Mouse (Mus musculus): ENCODE measurements around the gene Hes7. TPM values are rescaled to one million over a fixed set of nuclear protein-coding genes. Genes with fewer than 3 reads are reported as not detected.

Hes7 gene
- polyA plus RNA-seq, 1 experiment: 0.19 TPM

DNA sequence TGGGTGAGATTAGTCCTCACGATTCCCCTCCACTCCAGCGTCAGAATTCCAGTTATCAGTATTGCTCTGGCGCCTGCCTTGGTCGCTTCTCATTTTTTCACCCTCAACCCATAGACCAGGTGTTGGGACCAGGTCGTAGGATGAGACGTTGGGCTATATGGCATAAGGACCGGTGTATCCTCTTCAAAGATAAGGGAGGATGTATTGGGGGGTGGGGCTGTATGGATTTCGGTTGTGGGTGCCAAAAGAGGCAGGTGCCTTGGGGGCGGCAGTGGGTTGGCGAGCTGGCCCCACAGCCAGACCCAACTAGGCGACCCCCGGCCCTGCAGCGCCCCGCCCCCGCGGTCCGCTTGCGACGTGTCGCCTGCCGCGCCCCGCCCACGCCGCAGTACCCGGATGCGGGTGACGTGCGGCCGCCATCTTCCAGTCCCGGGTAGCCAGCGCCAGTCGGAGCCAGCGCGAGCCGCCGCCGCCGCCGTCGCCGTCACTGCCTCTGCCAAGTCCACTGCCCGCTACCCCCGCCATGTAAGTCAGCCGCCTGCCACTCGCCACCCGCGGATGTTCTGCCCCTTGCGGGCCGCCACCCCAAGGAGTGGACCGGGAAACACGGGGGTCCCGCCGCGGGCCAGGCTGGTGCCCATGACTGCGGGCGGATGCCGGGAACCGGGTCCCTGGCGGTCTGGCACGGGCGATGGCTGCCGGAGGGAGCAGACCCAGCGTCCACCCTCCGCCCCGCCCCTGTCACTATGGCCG, 31.9 kb upstream of the Hes7 start, which contains the start of gene Vamp2:
Gene Vamp2, plus strand, starts transcription at position 388 of the 753 bp plus-strand sequence.
- H3K27ac ChIP-seq (ENCODE audit: insufficient read depth, low read depth, low read length): peak within 1 kb of the TSS; percentile 98
- 1% methylated on average over 67 of the region's 67 CpGs for WGBS
- H3K27me3 ChIP-seq (replicated peaks; ENCODE audit: control insufficient read depth, insufficient read depth, low read length): no peaks in the 10 kb centered on the region
- peaks cover 11% of the 10 kb centered on the region for H3K4me1 ChIP-seq (ENCODE audit: control insufficient read depth, insufficient read depth, low read length)
- no peaks in the 10 kb centered on the region for H3K36me3 ChIP-seq (ENCODE audit: control insufficient read depth, insufficient read depth, low read length)
- TF ChIP-seq CTCF (conservative IDR thresholded peaks at IDR 0.05; ENCODE audit: insufficient read depth, insufficient read length, low read depth, low read length) (no peak), POLR2A (IDR thresholded peaks at IDR 0.05; ENCODE audit: low read depth, low read length) (no peak)
- peak; percentile 92 for DNase-seq
- H3K4me3 ChIP-seq (ENCODE audit: insufficient read depth, low read depth, low read length): peak within 1 kb of the TSS; percentile 98

DNA sequence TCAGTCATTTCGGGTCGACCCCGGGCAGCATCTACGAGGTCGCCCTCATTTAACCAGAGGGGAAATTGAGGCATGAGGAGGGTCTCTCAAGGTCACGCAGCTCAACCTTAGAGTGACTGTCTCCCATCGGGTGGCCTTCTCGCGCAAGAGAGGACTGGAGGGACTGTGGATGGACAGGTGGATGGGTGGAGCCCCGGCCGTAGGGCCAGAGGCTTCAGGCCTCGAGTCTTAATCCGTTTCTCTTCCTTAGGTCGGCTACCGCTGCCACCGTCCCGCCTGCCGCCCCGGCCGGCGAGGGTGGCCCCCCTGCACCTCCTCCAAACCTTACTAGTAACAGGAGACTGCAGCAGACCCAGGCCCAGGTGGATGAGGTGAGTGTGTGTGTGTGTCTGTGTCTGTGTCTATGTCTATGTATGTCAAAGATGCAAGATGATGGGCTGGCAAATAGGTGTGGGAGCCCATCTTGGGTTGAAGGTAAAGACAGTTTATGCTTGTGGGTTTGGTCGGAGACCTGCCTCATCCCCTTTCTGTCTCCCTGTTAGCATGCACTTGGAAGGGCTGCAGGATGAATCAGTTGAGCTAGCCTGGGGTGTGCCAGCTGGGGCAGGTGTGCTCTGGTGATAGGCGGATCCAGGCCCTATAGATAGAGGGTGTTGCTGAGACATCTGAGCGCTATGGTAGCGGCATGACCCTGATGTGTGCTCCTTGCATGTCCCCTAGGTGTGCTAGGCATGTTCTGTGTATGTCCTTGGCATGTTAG, 31.2 kb upstream of the Hes7 start:
- peak overlapping the region; percentile 98 for H3K27ac ChIP-seq (ENCODE audit: insufficient read depth, low read depth, low read length)
- TF ChIP-seq CTCF (conservative IDR thresholded peaks at IDR 0.05; ENCODE audit: insufficient read depth, insufficient read length, low read depth, low read length) (no peak), POLR2A (IDR thresholded peaks at IDR 0.05; ENCODE audit: low read depth, low read length) (no peak)
- DNase-seq: peak; percentile 47
- H3K36me3 ChIP-seq (ENCODE audit: control insufficient read depth, insufficient read depth, low read length): no peaks in the 10 kb centered on the region
- peak overlapping the region; percentile 98 for H3K4me3 ChIP-seq (ENCODE audit: insufficient read depth, low read depth, low read length)
- 7% methylated on average over 25 of the region's 25 CpGs for WGBS
- no peaks in the 10 kb centered on the region for H3K27me3 ChIP-seq (replicated peaks; ENCODE audit: control insufficient read depth, insufficient read depth, low read length)
- H3K4me1 ChIP-seq (ENCODE audit: control insufficient read depth, insufficient read depth, low read length): peaks cover 11% of the 10 kb centered on the region

DNA sequence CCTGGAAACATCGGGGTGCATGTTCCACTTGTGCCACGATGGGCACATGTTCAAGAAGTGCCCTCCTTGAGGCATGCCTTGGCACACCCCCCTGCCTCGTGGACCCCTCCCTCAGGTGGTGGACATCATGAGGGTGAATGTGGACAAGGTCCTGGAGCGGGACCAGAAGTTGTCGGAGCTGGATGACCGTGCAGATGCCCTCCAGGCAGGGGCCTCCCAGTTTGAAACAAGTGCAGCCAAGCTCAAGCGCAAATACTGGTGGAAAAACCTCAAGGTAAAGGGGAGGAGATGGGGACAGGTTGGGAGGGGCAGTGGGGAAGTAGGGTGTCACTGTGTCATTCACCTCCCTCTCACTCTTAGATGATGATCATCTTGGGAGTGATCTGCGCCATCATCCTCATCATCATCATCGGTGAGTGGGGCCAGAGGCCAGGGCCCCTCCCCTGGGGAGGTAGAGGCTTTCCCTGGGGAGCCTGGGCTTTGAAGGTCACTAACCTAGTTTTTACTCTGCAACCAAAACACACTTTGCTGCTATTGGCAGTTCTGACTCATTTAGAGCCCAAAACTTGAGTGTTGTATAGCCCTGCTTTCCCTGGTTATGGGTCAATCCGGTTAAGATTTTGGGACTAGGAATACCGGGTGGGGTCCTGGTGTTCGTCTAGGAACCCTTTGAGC, 30.5 kb upstream of the Hes7 start:
- Histone ChIP-seq H3K27ac (ENCODE audit: insufficient read depth, low read depth, low read length) (peak overlapping the region; percentile 98), H3K4me3 (ENCODE audit: insufficient read depth, low read depth, low read length) (peak overlapping the region; percentile 98), H3K27me3 (replicated peaks; ENCODE audit: control insufficient read depth, insufficient read depth, low read length) (no peaks in the 10 kb centered on the region), H3K4me1 (ENCODE audit: control insufficient read depth, insufficient read depth, low read length) (peaks cover 14% of the 10 kb centered on the region), H3K36me3 (ENCODE audit: control insufficient read depth, insufficient read depth, low read length) (no peaks in the 10 kb centered on the region)
- 57% methylated on average over 12 of the region's 12 CpGs for WGBS
- TF ChIP-seq CTCF (conservative IDR thresholded peaks at IDR 0.05; ENCODE audit: insufficient read depth, insufficient read length, low read depth, low read length) (no peak), POLR2A (IDR thresholded peaks at IDR 0.05; ENCODE audit: low read depth, low read length) (no peak)
- DNase-seq: no peak

DNA sequence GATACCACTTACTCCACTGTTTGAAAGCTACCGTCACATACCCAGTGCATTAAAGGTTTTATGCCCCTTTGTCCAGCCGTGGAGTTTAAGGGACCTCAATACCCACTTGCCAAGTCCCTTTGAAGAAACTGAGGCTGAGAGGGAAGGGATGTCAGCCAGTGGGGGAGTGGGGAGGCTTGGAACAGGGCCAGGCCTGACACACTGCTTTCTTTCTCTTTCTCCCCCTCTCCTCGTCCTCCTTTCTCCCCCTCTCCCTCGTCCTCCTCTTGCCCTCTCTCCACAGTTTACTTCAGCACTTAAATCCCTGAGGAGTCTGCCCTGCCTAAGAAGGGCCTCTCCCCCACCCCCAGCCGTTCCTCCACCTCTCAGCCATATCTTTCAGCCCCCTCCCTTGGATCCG, 29.8 kb upstream of the Hes7 start:
- no peak overlapping the region for H3K4me3 ChIP-seq (ENCODE audit: insufficient read depth, low read depth, low read length)
- no peak for DNase-seq
- WGBS: 51% methylated on average over 6 of the region's 6 CpGs
- peaks cover 14% of the 10 kb centered on the region for H3K4me1 ChIP-seq (ENCODE audit: control insufficient read depth, insufficient read depth, low read length)
- no peak overlapping the region; the same call in 1 of the 2 replicates for H3K27ac ChIP-seq (ENCODE audit: insufficient read depth, low read depth, low read length)
- H3K36me3 ChIP-seq (ENCODE audit: control insufficient read depth, insufficient read depth, low read length): no peaks in the 10 kb centered on the region
- TF ChIP-seq POLR2A (IDR thresholded peaks at IDR 0.05; ENCODE audit: low read depth, low read length) (no peak), CTCF (conservative IDR thresholded peaks at IDR 0.05; ENCODE audit: insufficient read depth, insufficient read length, low read depth, low read length) (no peak)
- H3K27me3 ChIP-seq (replicated peaks; ENCODE audit: control insufficient read depth, insufficient read depth, low read length): no peaks in the 10 kb centered on the region

DNA sequence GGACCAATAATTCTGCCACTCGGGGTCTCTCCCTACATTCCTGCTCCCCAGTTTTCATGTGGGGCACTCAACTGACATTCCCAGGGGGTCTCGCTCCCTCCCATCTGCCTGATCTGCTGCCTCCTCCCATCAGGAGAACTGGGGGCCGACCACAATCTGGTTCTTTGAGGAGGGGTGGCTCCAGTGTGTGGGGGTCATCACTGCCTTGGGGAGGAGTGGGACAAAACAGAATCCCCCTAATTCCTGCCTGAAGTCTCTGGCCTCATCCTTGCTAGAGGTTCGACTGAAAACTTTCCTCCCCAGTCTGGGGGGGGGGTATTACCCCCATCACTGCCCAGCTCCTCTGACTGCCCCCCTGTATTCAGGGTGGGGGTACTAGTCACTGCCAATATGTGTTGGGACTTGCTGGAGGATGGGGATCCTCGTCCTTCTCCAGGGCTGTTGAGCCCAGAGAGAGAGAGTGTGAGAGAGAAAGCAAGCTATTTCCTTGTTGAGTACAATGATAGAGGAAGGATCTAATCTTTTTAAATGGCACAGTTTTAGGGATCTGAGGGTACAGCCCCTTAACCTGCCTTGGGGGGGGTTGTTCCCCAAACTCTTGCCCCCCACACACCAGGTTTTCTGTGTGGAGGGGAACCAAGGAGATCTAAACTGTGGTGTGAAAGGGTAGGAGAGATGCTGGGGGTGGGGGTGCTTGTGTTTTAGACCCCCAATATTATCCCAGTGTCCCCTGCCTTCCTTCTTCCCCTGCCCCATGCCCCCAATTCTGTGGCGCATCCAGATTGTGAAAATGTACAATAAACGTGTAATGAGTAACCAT, 28.4 kb upstream of the Hes7 start:
- Histone ChIP-seq H3K27ac (ENCODE audit: insufficient read depth, low read depth, low read length) (no peak overlapping the region; the same call in 1 of the 2 replicates), H3K27me3 (replicated peaks; ENCODE audit: control insufficient read depth, insufficient read depth, low read length) (no peaks in the 10 kb centered on the region), H3K36me3 (ENCODE audit: control insufficient read depth, insufficient read depth, low read length) (no peaks in the 10 kb centered on the region), H3K4me1 (ENCODE audit: control insufficient read depth, insufficient read depth, low read length) (peaks cover 14% of the 10 kb centered on the region), H3K4me3 (ENCODE audit: insufficient read depth, low read depth, low read length) (no peak overlapping the region)
- 62% methylated on average over 7 of the region's 7 CpGs for WGBS
- no peak for TF ChIP-seq POLR2A (IDR thresholded peaks at IDR 0.05; ENCODE audit: low read depth, low read length)
- TF ChIP-seq CTCF (conservative IDR thresholded peaks at IDR 0.05; ENCODE audit: insufficient read depth, insufficient read length, low read depth, low read length): no peak
- no peak for DNase-seq

DNA sequence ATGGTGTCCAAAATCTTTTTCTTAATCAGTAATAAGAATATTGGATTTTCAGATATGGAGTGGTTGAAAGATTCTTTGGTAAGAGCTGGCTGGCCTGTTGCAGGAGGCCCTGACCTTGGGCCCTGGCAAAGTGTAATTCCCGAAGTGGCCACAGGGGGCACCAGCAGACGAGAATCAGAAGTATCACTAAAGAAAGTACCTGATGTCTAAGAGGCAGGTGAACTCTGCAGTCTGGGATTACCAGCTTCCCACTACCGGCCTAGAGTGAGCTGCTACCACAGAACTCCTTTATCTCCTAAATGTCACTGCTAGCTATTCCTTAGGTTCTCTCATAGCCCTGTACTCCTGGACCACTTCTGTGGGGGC, 27.8 kb upstream of the Hes7 start:
- no peak overlapping the region for H3K27ac ChIP-seq (ENCODE audit: insufficient read depth, low read depth, low read length)
- no peaks in the 10 kb centered on the region for H3K36me3 ChIP-seq (ENCODE audit: control insufficient read depth, insufficient read depth, low read length)
- no peak overlapping the region for H3K4me3 ChIP-seq (ENCODE audit: insufficient read depth, low read depth, low read length)
- peak; percentile 94 for DNase-seq
- H3K27me3 ChIP-seq (replicated peaks; ENCODE audit: control insufficient read depth, insufficient read depth, low read length): no peaks in the 10 kb centered on the region
- peaks cover 15% of the 10 kb centered on the region for H3K4me1 ChIP-seq (ENCODE audit: control insufficient read depth, insufficient read depth, low read length)
- peak; percentile 83 for TF ChIP-seq CTCF (conservative IDR thresholded peaks at IDR 0.05; ENCODE audit: insufficient read depth, insufficient read length, low read depth, low read length)
- no peak for TF ChIP-seq POLR2A (IDR thresholded peaks at IDR 0.05; ENCODE audit: low read depth, low read length)
- 2% methylated on average over 3 of the region's 3 CpGs for WGBS

Measured in kidney, adult 2 months (tissue).